Mouse (Mus musculus) hematopoietic stem cell, adult 5-6 weeks (primary cell): Measurements from ENCODE around the gene Twist2. TPM values are rescaled to one million over a fixed set of nuclear protein-coding genes. Genes with fewer than 3 reads are reported as not detected.

Experiments
- ATAC-seq, 2 experiments: fragments of 125-278 bp in 1 of 2; replicated peaks in 1 of 2; 2 replicates each; pipeline ENCODE4 v1.8.0; 2016 to 2017; ENCODE audit warnings: inconsistent platforms in 2 of 2, mild to moderate bottlenecking in 2 of 2, moderate number of reproducible peaks in 2 of 2, low read depth in 1 of 2, moderate TSS enrichment in 1 of 2; ENCODE audit not compliant: low FRiP score in 2 of 2, poor library complexity in 2 of 2, severe bottlenecking in 2 of 2, insufficient read depth in 1 of 2, low TSS enrichment in 1 of 2
- total RNA-seq: library from RNA; stranded (forward); fragments of 172-1452, 232-1000 nt; gene quantifications from 2 replicates; pipeline ENCODE4 v1.2.3, GENCODE M21; 2017

The Twist2 gene
- total RNA-seq, 1 experiment from 2014 or later: not detected

GRCm38 (mm10) chr1:91802406-91803121, 1.3 kb downstream of the Twist2 start:
- ATAC-seq: no peak

GRCm38 (mm10) chr1:91803416-91803815, 2.2 kb downstream of the Twist2 start:
- no peak for ATAC-seq

- no peak for ATAC-seq
Measured at GRCm38 (mm10) chr1:91816067-91816466, 14.8 kb downstream of the Twist2 start.

GRCm38 (mm10) chr1:91816571-91816970, 15.3 kb downstream of the Twist2 start:
- no peak for ATAC-seq

GRCm38 (mm10) chr1:91819237-91819636, 18.0 kb downstream of the Twist2 start:
- no peak for ATAC-seq

GRCm38 (mm10) chr1:91820531-91820930, 19.3 kb downstream of the Twist2 start:
- no peak for ATAC-seq

- no peak for ATAC-seq
Measured at GRCm38 (mm10) chr1:91822316-91822824, 21.1 kb downstream of the Twist2 start.

GRCm38 (mm10) chr1:91823530-91823929, 22.3 kb downstream of the Twist2 start:
- no peak for ATAC-seq

- ATAC-seq: no peak
Measured at GRCm38 (mm10) chr1:91823951-91824350, 22.7 kb downstream of the Twist2 start.

GRCm38 (mm10) chr1:91825261-91825660, 24.0 kb downstream of the Twist2 start:
- ATAC-seq: no peak

GRCm38 (mm10) chr1:91831978-91832377, 30.7 kb downstream of the Twist2 start:
- no peak for ATAC-seq

- no peak for ATAC-seq
Measured at GRCm38 (mm10) chr1:91839557-91839956, 38.3 kb downstream of the Twist2 start.

GRCm38 (mm10) chr1:91839979-91840378, 38.7 kb downstream of the Twist2 start:
- ATAC-seq: no peak

GRCm38 (mm10) chr1:91844236-91844635, 43.0 kb downstream of the Twist2 start:
- no peak for ATAC-seq

GRCm38 (mm10) chr1:91844681-91845379, 43.6 kb downstream of the Twist2 start:
- ATAC-seq: no peak

GRCm38 (mm10) chr1:91845380-91845957, 44.2 kb downstream of the Twist2 start:
- no peak for ATAC-seq

GRCm38 (mm10) chr1:91851300-91851699, 50.0 kb downstream of the Twist2 start:
- ATAC-seq: no peak
